Mouse (Mus musculus): ENCODE results near the gene Dab1.

DNA sequence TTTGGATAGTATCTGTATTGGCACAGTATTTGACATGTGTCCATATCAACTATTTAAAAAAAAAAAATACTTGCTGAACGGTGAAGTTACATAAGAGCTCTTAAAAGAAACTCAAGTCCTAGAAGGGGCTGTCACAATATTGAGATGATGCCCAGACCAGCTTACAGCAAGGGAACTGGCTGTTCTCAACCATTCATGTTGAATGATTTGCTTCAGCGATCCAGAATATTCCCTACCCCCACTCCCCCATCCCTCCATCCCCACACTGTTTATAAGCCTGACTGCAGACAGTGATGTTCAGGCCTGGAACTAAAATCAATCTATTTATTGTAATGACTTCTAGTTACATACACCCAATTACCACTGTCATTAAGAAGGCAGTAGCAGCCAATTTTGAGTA lies 424.3 kb downstream of the Dab1 start:
- TF ChIP-seq CTCF (IDR thresholded peaks at IDR 0.05) (no peak), EP300 (IDR thresholded peaks at IDR 0.05) (no peak)
